Mouse (Mus musculus) myocyte (in vitro differentiated cells): Measurements from ENCODE around the gene Nap1l1. TPM values are rescaled to one million over a fixed set of nuclear protein-coding genes. Genes with fewer than 3 reads are reported as not detected.

ENCODE experiments used
- H3K27me3 ChIP-seq: one replicate; pipeline ENCODE4 v1.6.1; 2011; ENCODE audit not compliant: control insufficient read depth, insufficient read depth, insufficient read length
- H3K36me3 ChIP-seq: one replicate; pipeline ENCODE4 v1.6.1; 2011; ENCODE audit not compliant: control insufficient read depth, insufficient read depth
- H3K4me2 ChIP-seq: one replicate; pipeline ENCODE4 v1.6.1; 2011; ENCODE audit warnings: low read depth, control low read depth
- H3K4me3 ChIP-seq: one replicate; pipeline ENCODE4 v1.5.1; 2011; ENCODE audit warnings: mild to moderate bottlenecking, control low read depth, moderate library complexity
- H3K79me2 ChIP-seq: one replicate; pipeline ENCODE4 v1.6.1; 2011; ENCODE audit not compliant: control insufficient read depth, insufficient read depth
- H3ac ChIP-seq: one replicate; pipeline ENCODE4 v1.6.1; 2011; ENCODE audit not compliant: control insufficient read depth, insufficient read length
- CEBPB ChIP-seq: IDR thresholded peaks from 2 replicates; pipeline ENCODE4 v1.6.1; 2011; ENCODE audit warnings: mild to moderate bottlenecking, moderate library complexity; ENCODE audit not compliant: poor library complexity, insufficient read depth, severe bottlenecking
- E2F4 ChIP-seq: IDR thresholded peaks from one replicate; pipeline ENCODE4 v1.6.1; 2011; ENCODE audit warnings: mild to moderate bottlenecking, control low read depth, moderate library complexity; ENCODE audit not compliant: insufficient read depth
- MAX ChIP-seq: IDR thresholded peaks from one replicate; pipeline ENCODE4 v1.6.1; 2011; ENCODE audit warnings: low read depth, mild to moderate bottlenecking, control low read depth
- MYOD1 ChIP-seq, 3 experiments: IDR thresholded peaks; one replicate each; pipeline ENCODE4 v1.6.1; 2011; ENCODE audit warnings: control low read depth in 2 of 3, low read depth in 2 of 3, mild to moderate bottlenecking in 2 of 3, moderate library complexity in 1 of 3; ENCODE audit not compliant: insufficient read length in 2 of 3, control insufficient read depth in 1 of 3
- MYOG ChIP-seq, 3 experiments: IDR thresholded peaks; one replicate each; pipeline ENCODE4 v1.6.1; 2011; ENCODE audit warnings: control low read depth in 2 of 3, low read depth in 2 of 3, mild to moderate bottlenecking in 2 of 3; ENCODE audit not compliant: insufficient read length in 2 of 3, control insufficient read depth in 1 of 3, insufficient read depth in 1 of 3
- POLR2A ChIP-seq: IDR thresholded peaks from one replicate; pipeline ENCODE4 v1.6.1; 2011; ENCODE audit warnings: low read depth, mild to moderate bottlenecking, control low read depth, moderate library complexity; ENCODE audit not compliant: insufficient read length
- POLR2AphosphoS2 ChIP-seq: IDR thresholded peaks from one replicate; pipeline ENCODE4 v1.6.1; 2011; ENCODE audit warnings: low read depth, control low read depth; ENCODE audit not compliant: insufficient read length
- REST ChIP-seq: IDR thresholded peaks from one replicate; pipeline ENCODE4 v1.6.1; 2011; ENCODE audit warnings: mild to moderate bottlenecking, control low read depth, moderate library complexity; ENCODE audit not compliant: insufficient read depth, insufficient read length
- SRF ChIP-seq: IDR thresholded peaks from one replicate; pipeline ENCODE4 v1.6.1; 2011; ENCODE audit warnings: low read depth; ENCODE audit not compliant: control insufficient read depth, insufficient read length
- TCF12 ChIP-seq: IDR thresholded peaks from one replicate; pipeline ENCODE4 v1.6.1; 2011; ENCODE audit warnings: mild to moderate bottlenecking, control low read depth; ENCODE audit not compliant: poor library complexity, insufficient read depth, severe bottlenecking
- TCF3 ChIP-seq: IDR thresholded peaks from one replicate; pipeline ENCODE4 v1.6.1; 2011; ENCODE audit warnings: low read depth, control low read depth; ENCODE audit not compliant: insufficient read length
- USF1 ChIP-seq: IDR thresholded peaks from one replicate; pipeline ENCODE4 v1.6.1; 2011; ENCODE audit warnings: low read depth, mild to moderate bottlenecking, control low read depth, moderate library complexity
- polyA plus RNA-seq: library from polyadenylated mRNA; unstranded; fragments of >200 nt; fragmentation: generic; extraction: Trizol; gene quantifications from one replicate; pipeline ENCODE4 v1.2.1, GENCODE M21; 2012; ENCODE audit warnings: missing spikeins

Gene Nap1l1
- polyA plus RNA-seq, 1 experiment: 130 TPM

- H3K4me3 ChIP-seq: peak overlapping the region; percentile 21
- no peaks in the 10 kb centered on the region for H3K79me2 ChIP-seq
- no peaks in the 10 kb centered on the region for H3K36me3 ChIP-seq
- no peak for TF ChIP-seq POLR2A
- no peak for TF ChIP-seq MAX
- TF ChIP-seq REST: no peak
- no peak overlapping the region for H3ac ChIP-seq
- peak overlapping the region; percentile 88 for H3K4me2 ChIP-seq
- no peaks in the 10 kb centered on the region for H3K27me3 ChIP-seq
Measured at GRCm38 (mm10) chr10:111515071-111516010, 42.3 kb downstream of the Nap1l1 start.

- no peaks in the 10 kb centered on the region for H3K79me2 ChIP-seq
- no peak for TF ChIP-seq MAX
- TF ChIP-seq TCF12: no peak
- TF ChIP-seq SRF: no peak
- peak; percentile 40 for TF ChIP-seq POLR2A
- peak in 1 of 3 experiments; percentile 50 for TF ChIP-seq MYOG (IDR thresholded peaks at IDR 0.05; ENCODE audit: control insufficient read depth in 1 of 3, insufficient read depth in 1 of 3, insufficient read length in 2 of 3, low read depth in 2 of 3)
- TF ChIP-seq MYOD1 (IDR thresholded peaks at IDR 0.05; ENCODE audit: control insufficient read depth in 1 of 3, insufficient read length in 2 of 3, low read depth in 2 of 3): no peak
- TF ChIP-seq USF1: no peak
- no peak for TF ChIP-seq CEBPB
- no peak for TF ChIP-seq TCF3
- TF ChIP-seq REST: no peak
- peak; percentile 41 for TF ChIP-seq POLR2AphosphoS2
- TF ChIP-seq E2F4: no peak
- H3K4me3 ChIP-seq: peak overlapping the region; percentile 21
- no peaks in the 10 kb centered on the region for H3K27me3 ChIP-seq
- peak overlapping the region; percentile 88 for H3K4me2 ChIP-seq
- no peak overlapping the region for H3ac ChIP-seq
- no peaks in the 10 kb centered on the region for H3K36me3 ChIP-seq
Measured at GRCm38 (mm10) chr10:111516172-111516588, 43.2 kb downstream of the Nap1l1 start.

- Histone ChIP-seq H3K79me2 (no peaks in the 10 kb centered on the region), H3K4me3 (peak overlapping the region; percentile 21), H3K4me2 (peak overlapping the region; percentile 88), H3K27me3 (no peaks in the 10 kb centered on the region), H3ac (no peak overlapping the region), H3K36me3 (no peaks in the 10 kb centered on the region)
- TF ChIP-seq MYOG (IDR thresholded peaks at IDR 0.05; ENCODE audit: control insufficient read depth in 1 of 3, insufficient read depth in 1 of 3, insufficient read length in 2 of 3, low read depth in 2 of 3) (peak in 2 of 3 experiments; percentile 15 to 64), SRF (no peak), MAX (no peak), MYOD1 (IDR thresholded peaks at IDR 0.05; ENCODE audit: control insufficient read depth in 1 of 3, insufficient read length in 2 of 3, low read depth in 2 of 3) (peak in 2 of 3 experiments; percentile 69 to 84), TCF3 (no peak), CEBPB (peak; percentile 42; the same call in 1 of the 2 replicates), TCF12 (peak; percentile 35), E2F4 (no peak), POLR2A (no peak), POLR2AphosphoS2 (no peak), REST (no peak)
Measured at GRCm38 (mm10) chr10:111516804-111517436, 43.9 kb downstream of the Nap1l1 start.

- no peak overlapping the region for H3K4me3 ChIP-seq
- no peaks in the 10 kb centered on the region for H3K27me3 ChIP-seq
- no peak overlapping the region for H3K4me2 ChIP-seq
- no peak for TF ChIP-seq E2F4
- no peak for TF ChIP-seq CEBPB
- no peak for TF ChIP-seq REST
- no peak for TF ChIP-seq MAX
- TF ChIP-seq MYOD1 (IDR thresholded peaks at IDR 0.05; ENCODE audit: control insufficient read depth in 1 of 3, insufficient read length in 2 of 3, low read depth in 2 of 3): no peak
- no peak for TF ChIP-seq TCF3
- no peak for TF ChIP-seq MYOG (IDR thresholded peaks at IDR 0.05; ENCODE audit: control insufficient read depth in 1 of 3, insufficient read depth in 1 of 3, insufficient read length in 2 of 3, low read depth in 2 of 3)
- no peak for TF ChIP-seq POLR2A
- no peak for TF ChIP-seq SRF
- TF ChIP-seq POLR2AphosphoS2: no peak
- TF ChIP-seq USF1: no peak
- no peak for TF ChIP-seq TCF12
- no peak overlapping the region for H3ac ChIP-seq
- no peaks in the 10 kb centered on the region for H3K79me2 ChIP-seq
- no peaks in the 10 kb centered on the region for H3K36me3 ChIP-seq
Measured at GRCm38 (mm10) chr10:111518350-111518749, 45.3 kb downstream of the Nap1l1 start.
